Mouse (Mus musculus) spleen, adult 2 months (tissue): ENCODE measurements around the gene Ppp4r1. TPM values are rescaled to one million over a fixed set of nuclear protein-coding genes. Genes with fewer than 3 reads are reported as not detected.

ENCODE experiments used
- DNase-seq, 2 experiments: peaks; one replicate each; pipeline versions ENCODE4 v3.0.0 to v3.0.0-alpha.2; 2012 to 2021; ENCODE audit warnings: low spot score in 2 of 2, low read depth in 1 of 2
- H3K27ac ChIP-seq: fragments of 200-500 bp; 2 replicates; pipeline ENCODE4 v1.5.1; 2012; ENCODE audit warnings: low read length, inconsistent platforms; ENCODE audit not compliant: insufficient read depth
- H3K27me3 ChIP-seq: fragments of 200-500 bp; 2 replicates; pipeline ENCODE4 v1.6.1; 2012; ENCODE audit warnings: mild to moderate bottlenecking, moderate library complexity, low read length, inconsistent platforms; ENCODE audit not compliant: control insufficient read depth, insufficient read depth
- H3K36me3 ChIP-seq: fragments of 200-500 bp; 2 replicates; pipeline ENCODE4 v1.6.1; 2012; ENCODE audit warnings: mild to moderate bottlenecking, low read length, inconsistent platforms; ENCODE audit not compliant: control insufficient read depth, insufficient read depth
- H3K4me1 ChIP-seq: fragments of 200-500 bp; 2 replicates; pipeline ENCODE4 v1.6.1; 2011; ENCODE audit warnings: inconsistent platforms; ENCODE audit not compliant: control insufficient read depth, insufficient read depth, insufficient read length
- H3K4me3 ChIP-seq: fragments of 200-500 bp; 2 replicates; pipeline ENCODE4 v1.5.1; 2011; ENCODE audit warnings: mild to moderate bottlenecking, inconsistent platforms; ENCODE audit not compliant: insufficient read depth, insufficient read length; ENCODE audit errors: extremely low read depth
- CTCF ChIP-seq: fragments of 200-500 bp; IDR thresholded peaks from 2 replicates; pipeline ENCODE4 v1.5.1; 2011; ENCODE audit warnings: mild to moderate bottlenecking, inconsistent platforms; ENCODE audit not compliant: insufficient read depth, insufficient read length, insufficient replicate concordance; ENCODE audit errors: extremely low read depth
- POLR2A ChIP-seq: fragments of 200-500 bp; IDR thresholded peaks from 2 replicates; pipeline ENCODE4 v1.6.1; 2011; ENCODE audit warnings: low read depth, low read length, inconsistent platforms
- WGBS: fragments of 180-500 bp; shearing (Covaris S2); methylation state at CpG from one replicate; pipeline ENCODE4 v1.1.7; 2018; 5-methylcytosine and 5-hydroxymethylcytosine counted together
- polyA plus RNA-seq: library from polyadenylated mRNA; depleted of rRNA; stranded (reverse); fragments of >200 nt; gene quantifications from 2 replicates; pipeline ENCODE4 v1.2.3, GENCODE M21; 2012

Gene Ppp4r1
- polyA plus RNA-seq, 1 experiment, result 23.1 TPM

DNA sequence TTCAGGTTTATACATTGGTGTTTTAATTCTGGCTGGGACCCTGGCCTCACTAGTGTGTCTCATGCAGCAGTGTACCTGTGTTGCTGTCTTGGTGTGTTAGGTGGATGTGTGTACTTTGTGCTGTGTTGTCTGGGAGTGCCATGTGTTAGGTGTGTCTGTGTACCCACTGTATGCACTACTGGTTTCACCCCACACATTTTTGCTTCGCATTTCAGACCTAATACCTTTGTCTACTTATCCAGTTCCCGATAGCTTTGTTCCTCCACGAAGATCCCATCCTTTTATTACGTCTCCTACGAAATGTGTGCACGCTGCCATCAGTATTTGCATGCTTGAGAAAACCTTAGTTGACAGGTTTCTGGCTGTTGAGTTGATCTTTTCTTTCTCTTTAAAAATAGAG, 18.1 kb downstream of the Ppp4r1 start:
- Histone ChIP-seq H3K27me3 (no peaks in the 10 kb centered on the region), H3K4me1 (no peaks in the 10 kb centered on the region; the same call in 1 of the 2 replicates), H3K36me3 (peaks cover 3% of the 10 kb centered on the region), H3K27ac (no peak overlapping the region), H3K4me3 (no peak overlapping the region)
- no peak for TF ChIP-seq POLR2A
- TF ChIP-seq CTCF, result no peak
- DNase-seq, result no peak
- 94% methylated on average over 6 of the region's 6 CpGs for WGBS

DNA sequence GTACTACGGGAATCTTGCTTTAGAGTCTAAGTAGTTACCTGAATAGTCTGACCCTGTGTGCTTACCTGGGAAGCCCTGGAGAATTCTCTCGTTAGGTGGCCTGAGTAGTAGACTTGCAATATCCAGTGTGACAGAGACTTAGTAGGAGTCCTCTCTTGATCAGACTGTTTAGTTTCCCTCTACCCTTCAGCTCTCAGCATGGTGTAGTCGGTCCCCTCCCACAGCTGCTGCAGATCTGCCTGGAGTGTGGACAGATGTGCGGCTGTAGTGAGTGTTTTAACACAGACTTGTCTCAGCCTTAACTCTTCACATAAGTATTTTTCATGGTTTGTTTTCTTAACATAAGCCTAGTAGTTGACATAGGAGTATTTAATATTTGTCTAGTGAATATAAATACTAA, 19.7 kb downstream of the Ppp4r1 start:
- Histone ChIP-seq H3K27me3 (no peaks in the 10 kb centered on the region), H3K4me1 (no peaks in the 10 kb centered on the region; the same call in 1 of the 2 replicates), H3K36me3 (peaks cover 3% of the 10 kb centered on the region), H3K4me3 (no peak overlapping the region), H3K27ac (no peak overlapping the region)
- TF ChIP-seq POLR2A, result no peak
- TF ChIP-seq CTCF, result no peak
- DNase-seq, result no peak
- WGBS, result 83% methylated on average over 4 of the region's 4 CpGs

DNA sequence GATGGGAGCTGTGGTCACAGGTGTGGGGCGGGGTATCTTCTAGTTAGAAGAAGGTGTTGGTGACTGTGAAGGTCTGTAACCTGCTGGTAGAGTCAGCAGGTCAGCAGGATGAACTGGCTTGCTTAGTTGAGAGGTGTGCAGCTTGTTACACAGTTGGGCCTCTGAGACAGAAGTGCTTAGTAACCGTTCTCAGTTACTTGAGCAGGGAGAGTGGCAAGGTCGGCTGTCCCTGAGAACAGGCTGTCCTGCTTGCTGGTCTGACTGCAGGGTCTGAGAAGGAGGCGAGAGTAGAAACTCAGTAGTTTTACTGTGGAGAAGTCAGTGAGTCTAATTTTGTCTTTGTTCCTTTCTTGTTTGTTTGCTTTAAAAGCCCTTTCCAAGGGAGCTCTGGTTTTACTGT, 23.6 kb downstream of the Ppp4r1 start:
- H3K4me1 ChIP-seq, result no peaks in the 10 kb centered on the region
- no peaks in the 10 kb centered on the region for H3K27me3 ChIP-seq
- H3K36me3 ChIP-seq, result peaks cover 10% of the 10 kb centered on the region
- H3K27ac ChIP-seq, result no peak overlapping the region
- DNase-seq, result no peak
- no peak for TF ChIP-seq POLR2A
- WGBS, result 83% methylated on average over 4 of the region's 4 CpGs
- no peak overlapping the region for H3K4me3 ChIP-seq

DNA sequence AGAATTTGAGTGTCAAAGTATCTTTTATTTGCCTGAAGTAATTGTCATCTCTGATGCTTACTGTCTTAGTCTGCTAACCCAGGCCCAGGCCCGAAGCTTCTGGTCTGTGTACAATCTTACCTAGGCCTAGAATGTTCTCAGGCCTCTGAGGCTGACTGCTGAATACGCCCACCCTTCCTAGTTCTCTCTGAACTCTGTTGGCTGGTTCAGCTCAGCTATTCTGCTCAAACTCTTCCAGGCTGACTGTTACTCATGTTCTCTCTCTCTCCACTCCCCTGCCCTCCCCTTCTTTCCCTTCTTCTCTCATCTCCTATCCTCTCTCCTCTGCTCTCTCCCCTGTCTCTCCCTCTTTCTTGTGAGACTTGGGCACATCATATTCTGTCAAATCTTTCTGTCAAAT, 24.0 kb downstream of the Ppp4r1 start:
- H3K27ac ChIP-seq, result no peak overlapping the region

DNA sequence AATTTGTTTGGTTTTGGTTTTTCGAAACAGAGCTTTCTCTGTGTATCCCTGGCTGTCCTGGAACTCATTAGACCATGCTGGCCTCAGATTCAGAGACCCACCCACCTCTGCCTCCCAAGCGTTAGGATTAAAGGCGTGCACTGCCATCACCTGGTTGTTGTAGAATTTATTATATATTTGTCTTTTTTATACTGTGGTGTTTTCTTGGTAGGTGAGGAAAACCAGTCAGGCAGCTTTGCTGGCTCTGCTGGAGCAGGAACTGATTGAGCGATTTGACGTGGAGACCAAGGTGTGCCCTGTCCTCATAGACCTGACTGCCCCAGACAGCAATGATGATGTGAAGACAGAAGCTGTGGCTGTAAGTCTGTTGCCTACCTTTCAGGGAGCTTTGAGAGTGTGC, 28.7 kb downstream of the Ppp4r1 start:
- H3K4me3 ChIP-seq, result no peak overlapping the region
- peaks cover 30% of the 10 kb centered on the region for H3K36me3 ChIP-seq
- 92% methylated on average over 5 of the region's 5 CpGs for WGBS
- no peaks in the 10 kb centered on the region for H3K27me3 ChIP-seq
- no peak for DNase-seq
- no peaks in the 10 kb centered on the region for H3K4me1 ChIP-seq
- TF ChIP-seq CTCF (no peak), POLR2A (no peak)
- no peak overlapping the region for H3K27ac ChIP-seq

More for the DNA sequence above, 24.0 kb downstream of the Ppp4r1 start:
- no peak for DNase-seq
- Histone ChIP-seq H3K27me3 (no peaks in the 10 kb centered on the region), H3K36me3 (peaks cover 10% of the 10 kb centered on the region), H3K4me3 (no peak overlapping the region), H3K4me1 (no peaks in the 10 kb centered on the region)
- WGBS, result 90% methylated on average over 2 of the region's 2 CpGs
- no peak for TF ChIP-seq POLR2A
- TF ChIP-seq CTCF, result no peak

DNA sequence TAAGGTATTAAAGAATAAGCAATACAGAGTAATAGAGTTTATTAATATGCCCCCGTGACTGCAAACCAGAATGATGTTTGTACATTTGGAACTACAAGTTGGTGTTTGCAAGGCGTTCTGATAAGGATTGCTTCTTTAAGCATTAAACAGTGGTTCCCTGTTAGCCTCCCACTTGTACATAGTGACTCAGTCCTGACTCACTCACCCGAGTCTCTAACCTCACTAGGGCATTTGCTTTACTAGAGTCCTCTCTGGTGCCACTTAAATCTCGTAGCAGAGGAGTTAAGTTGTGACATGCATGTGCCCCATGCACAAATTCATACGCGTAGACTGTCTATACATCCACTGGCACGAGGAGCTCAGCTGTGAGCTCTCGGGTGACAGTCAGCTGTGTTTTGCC, 31.4 kb downstream of the Ppp4r1 start:
- Histone ChIP-seq H3K36me3 (peaks cover 32% of the 10 kb centered on the region), H3K27ac (no peak overlapping the region), H3K27me3 (no peaks in the 10 kb centered on the region), H3K4me1 (no peaks in the 10 kb centered on the region), H3K4me3 (no peak overlapping the region)
- DNase-seq, result no peak
- TF ChIP-seq POLR2A, result no peak
- no peak for TF ChIP-seq CTCF
- WGBS, result 95% methylated on average over 8 of the region's 8 CpGs

GRCm38 (mm10) chr17:65820197-65820596, 37.8 kb downstream of the Ppp4r1 start:
- TF ChIP-seq CTCF, result no peak
- TF ChIP-seq POLR2A, result no peak
- no peak overlapping the region for H3K4me3 ChIP-seq

GRCm38 (mm10) chr17:65822423-65822822, 40.0 kb downstream of the Ppp4r1 start:
- no peaks in the 10 kb centered on the region; the same call in 1 of the 2 replicates for H3K4me1 ChIP-seq
- no peak for DNase-seq
- H3K4me3 ChIP-seq, result no peak overlapping the region
- no peaks in the 10 kb centered on the region for H3K27me3 ChIP-seq
- TF ChIP-seq CTCF, result no peak
- H3K27ac ChIP-seq, result no peak overlapping the region
- WGBS, result 93% methylated on average over 5 of the region's 5 CpGs
- H3K36me3 ChIP-seq, result peaks cover 25% of the 10 kb centered on the region

More at GRCm38 (mm10) chr17:65820197-65820596, 37.8 kb downstream of the Ppp4r1 start:
- Histone ChIP-seq H3K27ac (no peak overlapping the region), H3K36me3 (peaks cover 28% of the 10 kb centered on the region), H3K27me3 (no peaks in the 10 kb centered on the region), H3K4me1 (no peaks in the 10 kb centered on the region)
- WGBS, result 86% methylated on average over 5 of the region's 5 CpGs
- no peak for DNase-seq
